Mouse (Mus musculus) stomach, embryonic 16.5 days (tissue): ENCODE measurements around the gene Adh6b. TPM values are rescaled to one million over a fixed set of nuclear protein-coding genes. Genes with fewer than 3 reads are reported as not detected.

Experiments
- ATAC-seq: fragments of 200-750 bp; cut with Nextera tagmentation; 2 replicates; pipeline ENCODE4 v1.8.0; 2017; ENCODE audit warnings: moderate number of reproducible peaks, moderate TSS enrichment; ENCODE audit not compliant: insufficient read depth, low FRiP score
- H3K27ac ChIP-seq: fragments of 300-500 bp; sonication (generic); 2 replicates; pipeline ENCODE4 v1.5.1; 2014; ENCODE audit warnings: low read length
- H3K27me3 ChIP-seq: fragments of 300-500 bp; sonication (generic); 2 replicates; pipeline ENCODE4 v1.6.1; 2014; ENCODE audit warnings: low read length, control low read depth, mixed read lengths; ENCODE audit not compliant: control insufficient read depth, insufficient read depth
- H3K36me3 ChIP-seq: fragments of 300-500 bp; sonication (generic); 2 replicates; pipeline ENCODE4 v1.6.1; 2014; ENCODE audit warnings: low read length; ENCODE audit not compliant: control insufficient read depth, insufficient read depth
- H3K4me1 ChIP-seq: fragments of 300-500 bp; sonication (generic); 2 replicates; pipeline ENCODE4 v1.6.1; 2014; ENCODE audit warnings: low read length, control low read depth, mixed read lengths; ENCODE audit not compliant: control insufficient read depth, insufficient read depth
- H3K4me2 ChIP-seq: fragments of 300-500 bp; sonication (generic); 2 replicates; pipeline ENCODE4 v1.6.1; 2014; ENCODE audit warnings: low read depth, low read length, mixed read lengths
- H3K4me3 ChIP-seq: fragments of 300-500 bp; sonication (generic); replicated peaks from 2 replicates; pipeline ENCODE4 v1.5.1; 2014; ENCODE audit warnings: mild to moderate bottlenecking, low read length
- H3K9ac ChIP-seq: fragments of 300-500 bp; sonication (generic); 2 replicates; pipeline ENCODE4 v1.6.1; 2014; ENCODE audit warnings: low read length
- H3K9me3 ChIP-seq: fragments of 300-500 bp; sonication (generic); replicated peaks from 2 replicates; pipeline ENCODE4 v1.6.1; 2016; ENCODE audit warnings: low read length, control low read depth; ENCODE audit not compliant: control insufficient read depth
- WGBS: fragments of 180-500 bp; shearing (Covaris S2); extraction: QIAGEN DNeasy Blood & Tissue Kit; methylation state at CpG from one replicate; pipeline ENCODE4 v1.1.7; 2014; 5-methylcytosine and 5-hydroxymethylcytosine counted together
- polyA plus RNA-seq: library from polyadenylated mRNA; unstranded; fragments of >200 nt; fragmentation: Nextera tagmentation; extraction: Ambion mirVana; gene quantifications from 2 replicates; pipeline ENCODE4 v1.2.1, GENCODE M21; 2015

Adh6b gene
- polyA plus RNA-seq, 1 experiment from 2014 or later, result 0.13 TPM

- Histone ChIP-seq H3K4me2 (no peak overlapping the region), H3K27ac (0 out of 2 replicates have a peak overlapping the region, but pooled peaks have one; percentile 46), H3K9me3 (no peaks in the 10 kb centered on the region), H3K36me3 (no peaks in the 10 kb centered on the region), H3K9ac (no peak overlapping the region), H3K4me3 (no peak overlapping the region), H3K4me1 (peaks cover 11% of the 10 kb centered on the region), H3K27me3 (no peaks in the 10 kb centered on the region)
- no peak for ATAC-seq
- WGBS, result 67% methylated on average over 8 of the region's 8 CpGs
Observed at GRCm38 (mm10) chr3:138309910-138310309, 31.7 kb upstream of the Adh6b start.

- Histone ChIP-seq H3K27ac (no peak overlapping the region), H3K4me1 (0 out of 2 replicates have a peak, but pooled peaks cover under 1% of the 10 kb centered on the region), H3K36me3 (no peaks in the 10 kb centered on the region), H3K4me2 (no peak overlapping the region), H3K9ac (no peak overlapping the region), H3K4me3 (no peak overlapping the region), H3K27me3 (no peaks in the 10 kb centered on the region), H3K9me3 (no peaks in the 10 kb centered on the region)
- WGBS, result 83% methylated on average over 6 of the region's 6 CpGs
- no peak for ATAC-seq
Observed at GRCm38 (mm10) chr3:138311015-138311414, 30.6 kb upstream of the Adh6b start.

- Histone ChIP-seq H3K36me3 (no peaks in the 10 kb centered on the region), H3K27me3 (no peaks in the 10 kb centered on the region), H3K4me1 (no peaks in the 10 kb centered on the region), H3K4me2 (no peak within 1 kb of the TSS), H3K9ac (no peak within 1 kb of the TSS), H3K9me3 (no peaks in the 10 kb centered on the region), H3K27ac (no peak within 1 kb of the TSS), H3K4me3 (no peak within 1 kb of the TSS)
- ATAC-seq, result no peak
- 83% methylated on average over 5 of the region's 5 CpGs for WGBS
Observed at GRCm38 (mm10) chr3:138312965-138313364, 28.6 kb upstream of the Adh6b start, which contains the start of gene Adh6a. TSS of gene Adh6a (plus strand) at chr3:138313286.

GRCm38 (mm10) chr3:138316908-138317472, 24.6 kb upstream of the Adh6b start:
- no peaks in the 10 kb centered on the region for H3K27me3 ChIP-seq
- H3K27ac ChIP-seq, result no peak overlapping the region
- H3K9ac ChIP-seq, result no peak overlapping the region
- no peak overlapping the region for H3K4me2 ChIP-seq
- H3K9me3 ChIP-seq, result no peaks in the 10 kb centered on the region
- no peak overlapping the region for H3K4me3 ChIP-seq
- no peaks in the 10 kb centered on the region for H3K36me3 ChIP-seq
- no peak for ATAC-seq
- WGBS, result 78% methylated on average over 2 of the region's 2 CpGs
- H3K4me1 ChIP-seq, result no peaks in the 10 kb centered on the region

GRCm38 (mm10) chr3:138325001-138325400, 16.6 kb upstream of the Adh6b start:
- Histone ChIP-seq H3K9ac (no peak overlapping the region), H3K36me3 (no peaks in the 10 kb centered on the region), H3K27me3 (no peaks in the 10 kb centered on the region), H3K4me3 (no peak overlapping the region), H3K4me2 (no peak overlapping the region), H3K9me3 (no peaks in the 10 kb centered on the region), H3K27ac (no peak overlapping the region), H3K4me1 (no peaks in the 10 kb centered on the region)
- WGBS, result 92% methylated on average over 17 of the region's 17 CpGs
- no peak for ATAC-seq

GRCm38 (mm10) chr3:138325466-138325865, 16.1 kb upstream of the Adh6b start:
- H3K9me3 ChIP-seq, result no peaks in the 10 kb centered on the region
- no peak overlapping the region for H3K4me2 ChIP-seq
- no peak overlapping the region for H3K27ac ChIP-seq
- no peak overlapping the region for H3K9ac ChIP-seq
- H3K27me3 ChIP-seq, result no peaks in the 10 kb centered on the region
- no peaks in the 10 kb centered on the region for H3K4me1 ChIP-seq
- H3K36me3 ChIP-seq, result no peaks in the 10 kb centered on the region
- H3K4me3 ChIP-seq, result no peak overlapping the region
- WGBS, result 89% methylated on average over 6 of the region's 6 CpGs
- no peak for ATAC-seq

- no peak overlapping the region for H3K4me3 ChIP-seq
- no peaks in the 10 kb centered on the region for H3K36me3 ChIP-seq
- no peaks in the 10 kb centered on the region for H3K9me3 ChIP-seq
- no peaks in the 10 kb centered on the region for H3K4me1 ChIP-seq
- no peak for ATAC-seq
- H3K27me3 ChIP-seq, result no peaks in the 10 kb centered on the region
- H3K4me2 ChIP-seq, result no peak overlapping the region
- WGBS, result 71% methylated on average over 8 of the region's 8 CpGs
- no peak overlapping the region for H3K9ac ChIP-seq
- no peak overlapping the region for H3K27ac ChIP-seq
Observed at GRCm38 (mm10) chr3:138333910-138334309, 7.7 kb upstream of the Adh6b start.

GRCm38 (mm10) chr3:138334320-138334719, 7.3 kb upstream of the Adh6b start:
- 64% methylated on average over 4 of the region's 4 CpGs for WGBS
- Histone ChIP-seq H3K4me1 (no peaks in the 10 kb centered on the region), H3K27me3 (no peaks in the 10 kb centered on the region), H3K4me2 (no peak overlapping the region), H3K36me3 (no peaks in the 10 kb centered on the region), H3K4me3 (no peak overlapping the region), H3K9ac (no peak overlapping the region), H3K9me3 (no peaks in the 10 kb centered on the region), H3K27ac (no peak overlapping the region)
- no peak for ATAC-seq

- no peak overlapping the region for H3K9ac ChIP-seq
- no peak overlapping the region for H3K27ac ChIP-seq
- no peak overlapping the region for H3K4me2 ChIP-seq
- H3K4me3 ChIP-seq, result no peak overlapping the region
- no peaks in the 10 kb centered on the region for H3K27me3 ChIP-seq
- no peaks in the 10 kb centered on the region for H3K9me3 ChIP-seq
- no peaks in the 10 kb centered on the region for H3K36me3 ChIP-seq
- H3K4me1 ChIP-seq, result no peaks in the 10 kb centered on the region
- ATAC-seq, result no peak
- WGBS, result 90% methylated on average over 1 of the region's 1 CpGs
Observed at GRCm38 (mm10) chr3:138335566-138335965, 6.0 kb upstream of the Adh6b start.
